Mouse (Mus musculus) adrenal gland, adult (tissue): ENCODE data around the gene Slc6a5.
"Not testable (repeated sequence)": the region's sequence is repeated elsewhere in the genome, so short reads cannot be mapped to it uniquely, and the experiment has no call there.

ENCODE experiments used
- DNase-seq, 2 experiments: peaks; one replicate each; pipeline ENCODE4 v3.0.0; 2022 to 2023; ENCODE audit warnings: low spot score in 1 of 2; ENCODE audit not compliant: inconsistent age in 2 of 2

Slc6a5 gene

DNA sequence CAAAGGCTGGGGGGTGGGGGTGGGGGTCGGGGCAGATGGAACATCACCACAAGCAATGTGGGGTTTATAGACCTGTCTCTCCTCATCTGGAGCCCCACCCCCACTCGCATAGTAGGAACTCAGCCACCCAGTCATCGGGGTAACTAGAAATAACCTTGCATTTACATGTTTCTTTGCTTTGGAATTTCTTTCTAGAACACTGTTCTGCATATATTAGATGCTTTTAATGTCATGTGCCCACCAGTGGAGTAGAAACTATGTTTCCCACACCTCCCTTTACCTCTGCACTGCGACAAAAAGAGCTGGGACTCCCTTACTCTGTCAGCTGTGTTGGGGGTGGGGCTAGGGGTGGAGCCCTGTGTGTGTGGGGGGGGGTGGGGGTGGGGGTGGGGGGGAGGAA, 3.2 kb downstream of the Slc6a5 start:
- no peak for DNase-seq

DNA sequence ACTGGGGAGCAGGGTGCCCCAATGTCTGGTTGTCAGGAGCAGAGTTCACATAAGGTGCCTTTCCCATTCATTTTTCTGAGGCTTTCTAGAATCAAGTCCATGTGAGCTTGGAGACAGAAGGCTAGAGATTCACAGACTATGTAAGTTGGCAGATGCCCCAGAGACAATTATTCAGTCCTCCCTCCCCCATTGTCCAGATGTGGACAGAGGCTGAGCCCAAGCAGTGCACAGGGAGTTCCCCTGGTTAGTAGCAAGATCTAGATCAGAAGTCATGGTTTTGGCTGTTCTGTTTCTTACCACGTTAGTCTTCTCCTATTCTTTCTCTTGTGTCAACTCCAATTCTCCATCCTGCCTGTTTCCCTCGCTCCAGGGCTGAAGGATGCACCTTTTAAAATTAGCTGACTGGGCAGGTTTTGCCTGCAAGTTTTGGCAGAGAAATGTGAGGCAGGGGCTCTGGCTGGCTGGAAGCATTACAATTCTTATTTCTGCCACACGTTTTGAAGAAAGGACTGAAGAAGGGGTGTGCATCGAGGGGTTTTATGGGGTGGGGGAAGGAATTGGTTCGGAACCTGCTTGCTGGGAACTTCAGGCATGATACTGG, 3.9 kb downstream of the Slc6a5 start:
- no peak for DNase-seq

DNA sequence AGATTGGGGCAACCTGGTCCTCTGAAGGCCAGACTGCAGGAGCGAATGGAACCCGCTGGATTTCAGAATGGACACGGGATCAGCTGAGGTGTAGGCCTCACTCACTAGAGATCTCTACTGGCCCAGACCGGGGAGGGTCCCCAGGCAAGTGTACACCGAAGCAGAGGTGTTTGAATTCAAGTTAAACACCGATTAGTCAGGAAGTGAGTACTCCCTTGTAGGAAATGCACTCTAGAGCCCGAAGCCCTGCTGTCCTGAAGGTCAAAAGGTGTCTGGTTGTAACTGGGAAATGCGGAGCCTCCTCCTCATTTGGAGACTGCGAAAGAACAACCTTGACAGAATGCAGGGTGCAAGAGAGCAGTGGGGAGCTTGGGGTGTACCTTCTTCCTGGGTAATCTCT, 5.0 kb downstream of the Slc6a5 start:
- no peak for DNase-seq

DNA sequence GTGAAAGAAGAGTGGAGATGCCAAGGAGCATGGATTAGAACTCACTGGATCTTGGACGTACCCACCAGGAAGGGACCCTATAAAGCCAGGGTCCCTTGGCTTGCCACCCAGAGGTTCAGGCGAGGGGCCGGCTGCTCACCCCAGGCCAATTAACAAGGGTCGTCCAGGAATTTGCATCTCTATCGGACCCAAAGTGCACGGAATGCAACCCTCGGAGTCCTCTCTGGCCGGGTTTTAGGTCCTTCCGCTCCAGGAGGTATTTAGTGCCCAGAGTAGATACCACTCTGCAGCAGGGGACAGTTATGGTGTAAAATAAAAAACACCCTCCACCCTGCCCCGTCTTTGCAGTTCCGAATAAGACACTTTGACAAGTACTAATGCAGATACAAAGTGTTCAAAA, 5.5 kb downstream of the Slc6a5 start:
- DNase-seq = no peak

DNA sequence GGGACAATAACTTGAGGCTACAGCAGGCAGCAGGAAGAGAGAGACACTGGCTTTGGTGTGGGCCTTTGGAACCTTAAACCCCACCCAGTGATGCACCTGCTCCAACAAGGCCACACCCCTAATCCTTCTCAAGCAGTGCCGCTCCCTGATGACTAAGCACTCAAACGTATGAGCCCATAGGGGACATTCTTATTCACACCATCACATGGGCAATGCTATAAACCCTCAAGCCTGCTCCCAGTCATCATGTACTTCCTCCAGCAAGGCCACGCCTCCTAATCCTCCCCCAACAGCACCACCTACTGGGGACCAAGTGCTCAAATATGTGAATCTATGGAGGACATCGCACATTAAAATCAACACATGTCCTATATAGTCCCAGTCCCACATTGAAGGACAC, 9.5 kb downstream of the Slc6a5 start:
- DNase-seq = no peak

DNA sequence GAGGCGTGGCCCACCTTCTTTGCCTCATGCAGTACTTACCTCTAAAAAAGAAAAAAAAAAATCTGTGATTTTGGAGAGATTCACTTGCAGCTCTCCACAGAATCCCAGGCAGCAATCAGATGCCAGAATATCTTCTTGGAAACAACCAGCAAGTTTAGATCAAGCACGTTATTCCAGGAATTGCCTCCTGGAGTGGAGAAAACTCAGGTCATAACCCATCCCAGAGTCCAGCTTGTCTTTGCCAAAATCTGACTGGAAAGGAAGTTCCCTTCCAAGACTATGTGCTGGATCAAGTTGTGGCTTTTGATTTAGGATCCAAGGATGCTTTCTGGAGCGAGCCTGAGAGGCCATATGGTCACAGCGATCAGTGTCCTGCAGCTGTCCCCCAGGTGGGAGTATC, 10.8 kb downstream of the Slc6a5 start:
- DNase-seq = no peak

DNA sequence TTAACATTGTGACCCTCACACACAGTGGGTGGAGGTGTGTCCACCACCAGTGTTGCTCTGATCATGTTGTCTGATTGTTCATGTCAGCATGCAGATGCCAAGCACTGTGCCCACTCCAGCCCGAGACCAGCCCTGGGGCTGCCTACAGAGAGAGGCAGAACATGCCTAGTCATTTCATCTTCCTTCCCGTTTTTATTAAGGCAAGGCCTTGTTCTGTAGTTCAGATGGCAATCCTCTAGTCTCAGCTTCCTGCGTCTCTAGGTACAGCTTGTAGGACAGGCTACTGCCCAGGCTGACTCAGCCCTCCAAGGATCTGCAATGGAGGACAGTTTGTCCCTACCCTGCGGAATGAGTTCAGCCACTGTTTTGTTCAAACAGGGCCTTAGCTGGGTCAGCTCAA, 13.0 kb downstream of the Slc6a5 start:
- peak; percentile 80 to 84 for DNase-seq

DNA sequence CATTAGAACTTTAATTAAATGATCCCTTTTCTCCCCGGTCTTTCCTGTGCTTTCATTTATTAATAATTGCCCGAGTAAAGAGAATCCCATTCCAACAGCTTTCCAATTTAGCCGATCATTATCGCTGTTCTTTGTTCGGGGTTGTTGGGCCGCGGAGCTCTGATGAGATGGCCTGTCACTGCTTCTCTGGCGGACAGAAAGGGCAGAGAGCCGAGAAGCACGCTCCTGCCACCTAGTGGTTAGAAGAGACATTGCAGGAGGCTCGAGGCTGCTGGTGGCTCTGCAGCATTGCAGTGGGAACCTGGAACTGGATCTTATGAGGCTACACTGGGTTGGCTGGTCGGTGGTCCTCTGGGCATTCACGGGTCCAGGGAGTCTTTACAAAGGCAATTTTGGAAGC, 13.4 kb downstream of the Slc6a5 start:
- peak; percentile 83 to 94 for DNase-seq

DNA sequence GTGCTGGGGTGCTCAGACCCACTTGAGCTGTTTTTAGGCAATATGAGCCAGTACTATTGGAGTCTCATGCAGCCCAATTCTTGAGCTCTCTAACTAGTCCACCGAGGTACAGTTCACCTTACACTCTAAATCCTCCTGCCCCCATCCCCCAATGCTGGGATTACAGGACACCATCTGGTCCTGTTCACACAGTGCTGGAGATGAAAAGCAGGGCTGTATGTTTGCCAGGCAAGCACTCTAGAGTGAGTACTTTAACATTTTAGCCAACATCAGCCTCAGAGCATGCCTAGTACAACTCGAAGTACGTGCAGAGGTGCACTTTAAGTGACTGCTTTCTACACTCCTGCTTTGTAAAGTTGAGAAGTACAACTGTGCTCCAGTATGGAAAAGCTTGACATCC, 18.6 kb downstream of the Slc6a5 start:
- DNase-seq = no peak

DNA sequence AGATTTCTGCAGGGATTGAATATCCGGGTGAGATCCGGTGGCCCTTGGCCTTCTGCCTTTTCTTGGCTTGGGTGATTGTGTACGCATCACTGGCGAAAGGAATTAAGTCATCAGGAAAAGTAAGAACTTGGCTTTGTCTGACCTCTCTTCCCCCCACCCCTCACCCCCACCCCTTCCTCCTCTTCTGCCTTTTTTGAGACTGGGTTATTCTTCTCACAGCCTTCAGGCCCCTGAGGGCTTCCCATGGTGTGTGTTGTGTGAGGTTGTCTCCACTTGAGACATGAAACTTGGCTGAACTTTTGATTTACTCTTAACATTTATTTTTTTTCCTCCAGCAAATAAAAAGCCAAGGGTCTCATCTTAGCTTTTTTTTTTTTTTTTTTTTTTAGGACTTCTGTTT, 20.1 kb downstream of the Slc6a5 start:
- no peak for DNase-seq

DNA sequence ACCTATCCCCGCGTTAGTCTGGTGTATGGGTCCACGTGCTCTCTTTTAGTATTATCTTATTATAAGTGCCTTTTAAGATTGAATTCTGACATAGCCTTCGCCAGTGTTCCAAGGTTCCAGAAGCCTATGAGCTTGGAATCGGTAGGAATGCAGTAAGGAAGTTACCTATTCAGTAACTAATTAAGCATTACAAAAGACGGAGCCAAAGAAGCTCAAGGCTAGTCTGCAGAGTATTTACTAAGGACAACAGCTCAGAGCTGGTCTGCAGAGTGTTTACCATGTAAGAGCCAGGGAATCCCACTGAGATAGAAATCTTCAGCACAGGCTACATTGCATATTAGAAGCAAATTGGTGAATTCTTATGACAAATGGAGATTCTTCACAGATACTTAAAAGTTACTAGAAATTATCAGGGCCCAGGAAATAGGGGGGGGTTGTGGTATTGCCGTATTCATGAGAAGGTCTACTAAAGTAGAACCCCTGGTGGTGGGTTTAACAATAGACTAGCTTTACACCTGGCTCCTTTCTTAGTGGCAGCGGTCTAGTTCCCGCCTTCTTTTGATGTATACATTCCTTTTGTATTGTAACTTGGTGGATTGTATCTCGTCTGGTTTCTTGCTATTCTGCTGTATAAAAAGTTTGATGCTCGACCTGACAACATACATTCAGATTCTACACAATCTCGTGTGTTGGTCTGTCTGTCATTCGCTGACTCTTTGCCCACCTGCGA, 23.6 kb downstream of the Slc6a5 start:
- DNase-seq = not testable (repeated sequence)

DNA sequence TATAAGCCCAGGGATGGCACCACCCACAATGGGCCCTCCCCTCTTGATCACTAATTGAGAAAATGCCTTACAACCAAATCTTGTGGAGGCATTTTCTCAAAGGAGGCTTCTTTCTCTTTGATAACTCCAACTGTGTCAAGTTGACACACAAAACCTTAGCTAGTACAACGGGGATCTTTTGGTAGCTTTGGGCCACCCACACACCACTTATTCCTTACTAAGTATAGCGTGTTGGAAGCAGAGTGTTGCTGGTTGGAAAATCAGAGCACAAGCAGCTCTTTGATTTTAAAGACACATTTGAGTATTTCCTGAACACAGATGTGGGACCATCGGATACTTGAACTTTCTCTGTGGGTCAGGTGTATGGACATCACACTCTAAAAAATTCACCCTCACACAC, 26.9 kb downstream of the Slc6a5 start:
- no peak for DNase-seq

DNA sequence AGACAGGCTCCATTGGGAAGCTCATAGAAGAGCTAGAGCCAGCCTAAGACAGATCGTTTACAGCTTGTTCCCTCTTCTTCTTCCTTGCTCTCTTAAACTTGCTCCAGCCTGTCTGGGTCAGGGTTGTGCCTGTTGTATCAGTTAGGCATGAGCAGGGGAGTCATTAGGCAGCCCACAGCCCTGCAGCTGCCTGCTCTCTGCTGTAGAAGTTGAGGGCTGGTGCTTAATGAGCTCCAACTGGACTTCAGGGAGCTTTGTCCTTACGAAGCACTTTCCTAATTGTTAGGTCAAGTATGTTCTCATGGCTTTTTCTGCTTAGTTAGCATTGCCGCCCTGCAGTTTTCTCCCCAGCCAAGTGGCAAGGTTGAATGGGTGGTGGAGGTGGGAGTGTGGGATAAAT, 32.1 kb downstream of the Slc6a5 start:
- no peak for DNase-seq

DNA sequence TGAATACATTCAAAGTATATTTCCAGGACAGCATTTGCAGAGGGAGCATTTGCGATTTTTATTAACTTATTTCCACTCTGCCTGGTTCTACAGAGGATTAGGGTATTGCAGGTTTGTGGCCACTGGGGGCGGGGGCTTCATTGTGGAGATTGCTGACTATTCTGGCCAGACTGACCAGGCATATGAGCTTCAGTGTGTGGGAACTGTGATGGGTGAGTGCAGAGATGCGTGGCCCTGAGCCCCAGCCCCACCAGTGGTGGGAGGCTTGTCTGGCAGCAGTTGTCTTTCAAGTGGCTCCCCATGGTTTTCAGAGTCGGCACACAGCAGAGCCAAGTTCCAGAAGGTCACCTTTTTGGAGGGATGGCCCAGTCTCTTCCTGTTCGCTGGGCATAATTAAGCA, 32.5 kb downstream of the Slc6a5 start:
- no peak for DNase-seq

DNA sequence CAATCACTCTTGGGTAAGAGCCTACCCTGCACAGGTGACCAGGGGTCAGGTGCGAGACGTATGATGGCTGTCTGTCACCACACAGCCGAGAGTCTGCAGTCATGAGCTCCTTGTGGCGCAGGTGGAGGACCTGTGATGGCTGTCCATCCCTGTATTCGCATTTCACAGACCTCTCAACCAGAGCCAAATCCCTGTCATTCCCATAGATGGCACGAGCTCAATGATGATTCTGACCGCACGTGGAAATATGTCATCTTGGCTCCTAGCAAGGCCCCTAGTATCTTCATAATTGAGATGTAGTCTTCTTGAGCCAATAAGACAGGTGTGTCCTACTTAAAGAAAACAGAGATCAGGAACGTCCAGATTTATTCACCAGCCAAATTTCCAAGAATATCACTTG, 36.7 kb downstream of the Slc6a5 start:
- DNase-seq = no peak

DNA sequence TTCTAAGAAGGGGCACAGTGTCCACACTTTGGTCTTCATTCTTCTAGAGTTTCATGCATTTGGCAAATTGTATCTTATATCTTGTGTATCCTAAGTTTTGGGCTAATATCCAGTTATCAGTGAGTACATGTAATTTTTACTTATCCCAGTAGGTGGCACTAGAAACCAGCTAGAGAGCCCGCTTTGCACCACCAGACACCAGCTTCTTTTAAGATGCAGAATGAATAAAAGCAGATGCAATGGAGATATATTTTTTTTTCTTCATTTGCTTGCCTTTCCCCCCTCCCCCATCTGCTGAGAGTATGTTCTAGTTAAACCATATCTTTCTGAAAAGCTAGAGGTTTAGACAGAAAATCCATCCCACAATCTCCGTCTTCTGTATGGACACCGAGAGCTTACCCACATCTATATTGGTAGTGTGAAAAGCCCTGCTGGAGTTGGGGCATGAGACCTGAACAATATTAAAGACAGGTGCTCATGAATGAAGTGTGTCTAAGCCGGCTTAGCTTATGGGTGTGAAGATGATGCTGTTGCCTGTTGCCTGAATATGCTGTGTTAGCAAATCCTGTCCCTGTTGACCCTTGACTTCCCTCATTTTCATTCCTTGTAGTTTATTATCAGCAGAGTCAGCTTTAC, 43.7 kb downstream of the Slc6a5 start:
- DNase-seq = peak in 1 of 2 experiments; percentile 80

DNA sequence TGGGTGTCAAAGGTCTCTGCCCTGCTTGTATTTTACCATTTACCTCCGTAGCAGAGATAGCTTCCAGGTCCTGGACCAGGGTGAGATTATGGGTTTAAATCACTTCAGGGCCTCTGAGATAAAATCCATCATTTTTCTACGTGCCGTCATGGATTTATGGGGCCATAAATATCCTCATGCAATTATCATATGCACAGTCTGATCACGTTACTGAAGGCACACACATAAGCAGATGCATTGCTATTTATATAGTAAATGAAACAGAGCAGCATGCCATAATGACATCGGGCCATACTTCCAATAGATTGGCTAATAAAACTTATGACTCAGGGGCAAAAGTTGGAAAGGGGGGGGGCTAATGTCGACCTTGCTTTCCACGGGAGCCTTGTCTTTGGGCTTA, 44.9 kb downstream of the Slc6a5 start:
- DNase-seq = peak in 1 of 2 experiments; percentile 39

DNA sequence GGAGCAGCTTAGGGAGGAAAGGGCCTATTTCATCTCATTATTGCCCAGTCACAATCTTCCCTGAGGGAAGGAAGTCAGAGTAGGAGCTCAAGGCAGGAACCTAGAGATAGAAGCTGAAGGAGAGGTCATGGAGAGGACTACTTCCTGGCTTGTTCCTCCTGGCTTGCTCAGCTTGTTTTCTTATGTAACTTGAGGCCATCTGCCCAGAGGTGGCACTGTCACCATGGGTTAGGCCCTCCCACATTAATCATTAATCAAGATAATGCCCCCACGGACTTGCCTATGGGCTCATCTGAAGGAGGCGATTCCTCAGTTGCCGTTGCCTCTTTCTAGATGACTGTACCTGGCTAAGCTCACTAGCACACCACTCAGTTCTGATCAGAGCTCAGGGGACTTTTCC, 47.2 kb downstream of the Slc6a5 start:
- DNase-seq = peak in 1 of 2 experiments; percentile 22

DNA sequence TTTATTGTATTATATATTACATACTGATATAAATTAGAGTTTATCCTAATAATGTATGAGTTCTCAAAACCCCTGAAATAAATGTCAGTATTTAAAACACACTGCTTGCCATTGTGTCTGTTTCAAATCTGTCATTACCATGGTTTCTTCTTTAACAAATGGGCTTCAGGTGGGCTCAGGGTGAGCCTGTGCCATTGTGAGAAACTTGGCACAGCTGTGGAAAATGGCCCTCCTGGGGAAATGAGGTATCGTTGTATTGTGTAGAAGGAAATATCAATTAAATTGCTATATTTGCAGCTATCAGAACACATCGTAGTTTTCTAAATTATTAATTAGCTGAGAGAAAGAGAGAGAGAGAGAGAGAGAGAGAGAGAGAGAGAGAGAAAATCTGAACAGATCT, 53.8 kb downstream of the Slc6a5 start:
- DNase-seq = no peak

DNA sequence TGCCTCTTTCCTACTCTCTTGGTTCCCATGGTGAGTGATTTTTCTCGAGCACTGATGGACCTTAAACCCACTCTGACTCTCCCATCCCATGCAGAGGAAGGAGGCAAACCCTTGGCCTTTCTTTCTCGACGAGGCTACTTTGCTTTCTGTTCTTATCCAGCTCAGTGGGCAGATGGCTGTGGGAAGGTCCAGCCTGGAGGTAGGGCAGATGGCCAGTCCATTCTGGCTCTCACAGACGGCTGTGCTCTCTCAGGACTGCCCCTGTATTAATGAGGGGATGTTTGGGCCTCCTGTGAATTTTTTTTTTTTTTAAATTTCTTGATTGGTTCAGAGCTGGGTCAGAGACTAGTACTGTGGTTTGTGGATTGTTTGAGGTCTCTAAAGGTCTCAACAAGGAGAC, 59.6 kb downstream of the Slc6a5 start:
- DNase-seq = no peak

DNA sequence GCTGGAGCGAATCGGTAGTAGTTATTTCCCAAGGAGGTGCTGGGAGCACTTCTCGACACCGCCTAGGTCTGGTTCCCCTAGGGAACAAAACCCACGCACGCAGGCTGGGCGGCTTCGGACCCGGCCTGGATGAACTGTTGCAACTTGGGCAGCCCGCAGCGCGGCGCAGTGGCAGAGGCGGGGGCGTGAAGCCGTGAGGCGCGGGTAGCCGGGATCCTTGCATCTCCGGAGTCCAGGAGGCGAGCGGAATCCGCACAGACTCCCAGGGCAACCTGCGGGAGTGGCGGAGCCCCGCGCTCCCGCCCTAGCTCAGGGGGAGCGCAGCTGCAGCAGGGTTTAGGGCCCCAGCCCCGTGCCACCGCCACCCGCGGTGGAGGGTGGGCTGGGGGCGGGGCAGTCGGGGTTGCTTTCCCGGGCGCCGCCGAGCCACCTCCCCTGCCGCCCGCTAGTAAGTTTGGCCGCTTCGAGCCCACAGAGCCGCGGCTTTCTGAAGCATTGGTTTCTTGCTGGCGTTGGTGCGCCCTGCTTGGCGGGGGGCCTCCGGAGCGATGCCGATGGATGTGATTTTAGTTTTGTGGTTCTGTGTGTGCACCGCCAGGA, 65.0 kb downstream of the Slc6a5 start, which contains the start of gene Nell1:
Gene Nell1 (plus strand): TSS at position 24 of the 600 bp plus-strand sequence.
- no peak for DNase-seq
